Mouse (Mus musculus) CH12F3 (cell line): ENCODE results near the gene Vmn2r86.
"Not testable (repeated sequence)": the region's sequence is repeated elsewhere in the genome, so short reads cannot be mapped to it uniquely, and the experiment has no call there.

Experiments used
- in situ Hi-C: fragments of 300-500 bp; cut with MboI; formaldehyde crosslinking; loops from 2 replicates; pipeline ENCODE4 v1.14.3; 2020; ENCODE audit warnings: low sequenced_read_pairs

Gene Vmn2r86

GRCm38 (mm10) chr10:130455950-130456349 lies at the start of gene Vmn2r86:
TSS of gene Vmn2r86 (minus strand) at chr10:130456050.
- in situ Hi-C loops: not testable (repeated sequence)

GRCm38 (mm10) chr10:130497296-130497695 lies 41.4 kb upstream of the Vmn2r86 start, which contains the start of gene Vmn2r87:
TSS of gene Vmn2r87 (minus strand) at chr10:130497396.
- in situ Hi-C loops: no loop called here

GRCm38 (mm10) chr10:130470311-130470760 lies 14.5 kb upstream of the Vmn2r86 start:
- in situ Hi-C loops: no loop called here

- in situ Hi-C loops: no loop called here
Observed at GRCm38 (mm10) chr10:130444776-130445175, 11.1 kb downstream of the Vmn2r86 start.

GRCm38 (mm10) chr10:130434185-130434898 lies 21.5 kb downstream of the Vmn2r86 start:
- in situ Hi-C loops: not testable (repeated sequence)

GRCm38 (mm10) chr10:130429603-130430002 lies 26.2 kb downstream of the Vmn2r86 start, which contains the start of gene Vmn2r85:
TSS of gene Vmn2r85 (minus strand) at chr10:130429703.
- in situ Hi-C loops: not testable (repeated sequence)

- in situ Hi-C loops: not testable (repeated sequence)
Observed at GRCm38 (mm10) chr10:130422368-130422767, 33.5 kb downstream of the Vmn2r86 start.

- in situ Hi-C loops: no loop called here
Observed at GRCm38 (mm10) chr10:130420401-130420800, 35.4 kb downstream of the Vmn2r86 start.

GRCm38 (mm10) chr10:130419954-130420353 lies 35.9 kb downstream of the Vmn2r86 start:
- in situ Hi-C loops: not testable (repeated sequence)

- in situ Hi-C loops: not testable (repeated sequence)
Observed at GRCm38 (mm10) chr10:130416352-130416751, 39.5 kb downstream of the Vmn2r86 start.

- in situ Hi-C loops: not testable (repeated sequence)
Observed at GRCm38 (mm10) chr10:130412167-130412698, 43.6 kb downstream of the Vmn2r86 start.

GRCm38 (mm10) chr10:130394232-130394631 lies 61.6 kb downstream of the Vmn2r86 start, which contains the start of gene Vmn2r84:
TSS of gene Vmn2r84 (minus strand) at chr10:130394332.
- in situ Hi-C loops: no loop called here
